Mouse (Mus musculus) ES-Bruce4 (cell line): ENCODE results near the gene Hist1h2ak. TPM values are rescaled to one million over a fixed set of nuclear protein-coding genes. Genes with fewer than 3 reads are reported as not detected.

Experiments
- H3K27ac ChIP-seq: 2 replicates; pipeline ENCODE4 v1.5.1; 2012; ENCODE audit warnings: low read length, inconsistent platforms; ENCODE audit not compliant: insufficient read depth
- H3K27me3 ChIP-seq: 2 replicates; pipeline ENCODE4 v1.6.1; 2012; ENCODE audit warnings: mild to moderate bottlenecking, low read length, inconsistent platforms; ENCODE audit not compliant: control insufficient read depth, poor library complexity, insufficient read depth, severe bottlenecking
- H3K36me3 ChIP-seq: 2 replicates; pipeline ENCODE4 v1.6.1; 2012; ENCODE audit warnings: inconsistent platforms, mild to moderate bottlenecking, low read length, moderate library complexity; ENCODE audit not compliant: control insufficient read depth, poor library complexity, insufficient read depth, severe bottlenecking
- H3K4me1 ChIP-seq: one replicate; pipeline ENCODE4 v1.8.1; 2011; ENCODE audit warnings: low read length; ENCODE audit not compliant: control insufficient read depth, insufficient read depth
- H3K4me3 ChIP-seq: 2 replicates; pipeline ENCODE4 v1.5.1; 2011; ENCODE audit warnings: low read depth, mild to moderate bottlenecking, low read length
- H3K9ac ChIP-seq: 2 replicates; pipeline ENCODE4 v1.6.1; 2012; ENCODE audit warnings: low read depth, mild to moderate bottlenecking, inconsistent platforms; ENCODE audit not compliant: poor library complexity, severe bottlenecking
- H3K9me3 ChIP-seq: replicated peaks from 2 replicates; pipeline ENCODE4 v1.6.1; 2012; ENCODE audit warnings: mild to moderate bottlenecking, low read length, inconsistent platforms; ENCODE audit not compliant: control insufficient read depth, poor library complexity, insufficient read depth, severe bottlenecking
- CTCF ChIP-seq: IDR thresholded peaks from one replicate; pipeline ENCODE4 v1.8.1; 2011; ENCODE audit warnings: low read depth, low read length
- EP300 ChIP-seq: IDR thresholded peaks from 2 replicates; pipeline ENCODE4 v1.6.1; 2011; ENCODE audit warnings: low read depth, low read length; ENCODE audit not compliant: insufficient read depth
- POLR2A ChIP-seq: IDR thresholded peaks from one replicate; pipeline ENCODE4 v1.8.1; 2011; ENCODE audit warnings: low read length; ENCODE audit not compliant: insufficient read depth
- polyA plus RNA-seq: library from polyadenylated mRNA; stranded (reverse); fragments of >200 nt; gene quantifications from 2 replicates; pipeline ENCODE4 v1.2.4, GENCODE M21; 2011; ENCODE audit warnings: low read depth; ENCODE audit not compliant: missing spikeins, insufficient read depth, insufficient read length

The Hist1h2ak gene
- polyA plus RNA-seq, 1 experiment: 6.7 TPM

DNA sequence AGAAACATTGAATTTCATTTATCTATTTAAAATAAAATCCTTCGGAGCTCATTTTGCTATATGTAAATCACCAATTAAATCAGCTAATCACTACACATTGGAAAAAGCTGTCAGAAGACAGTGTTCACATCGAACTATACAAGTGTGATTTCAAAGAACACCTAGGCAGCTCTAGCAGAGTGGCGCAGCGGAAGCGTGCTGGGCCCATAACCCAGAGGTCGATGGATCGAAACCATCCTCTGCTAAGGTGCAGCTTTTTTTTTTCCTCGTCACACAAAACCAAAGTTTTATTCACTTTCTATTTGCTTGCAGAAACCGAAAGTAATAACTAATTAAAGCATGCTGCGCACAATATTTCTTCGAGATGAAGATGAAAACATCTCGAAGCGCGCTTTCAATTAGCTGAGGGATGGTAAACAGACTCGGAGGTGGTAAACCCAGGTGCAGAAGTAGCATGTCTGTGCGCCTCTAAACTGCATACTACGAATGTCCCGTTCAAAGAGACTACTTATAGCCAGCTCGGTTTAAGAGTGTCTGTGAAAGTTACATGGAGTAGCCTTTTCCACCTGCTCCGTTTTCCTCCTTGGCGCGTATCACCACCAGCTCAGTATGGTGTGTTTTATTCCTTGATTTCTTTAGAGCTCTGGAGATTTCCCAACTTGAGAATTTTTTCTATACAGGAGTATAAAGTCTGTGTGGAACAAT is 42.7 kb downstream of the Hist1h2ak start:
- TF ChIP-seq POLR2A: no peak
- TF ChIP-seq CTCF: no peak
- 0 out of 2 replicates have a peak, but pooled peaks have one; percentile 12 for TF ChIP-seq EP300
- Histone ChIP-seq H3K36me3 (no peaks in the 10 kb centered on the region), H3K4me1 (no peaks in the 10 kb centered on the region), H3K9me3 (no peaks in the 10 kb centered on the region), H3K27ac (no peak overlapping the region), H3K27me3 (no peaks in the 10 kb centered on the region), H3K9ac (peak overlapping the region; percentile 78), H3K4me3 (peak overlapping the region; percentile 90)

DNA sequence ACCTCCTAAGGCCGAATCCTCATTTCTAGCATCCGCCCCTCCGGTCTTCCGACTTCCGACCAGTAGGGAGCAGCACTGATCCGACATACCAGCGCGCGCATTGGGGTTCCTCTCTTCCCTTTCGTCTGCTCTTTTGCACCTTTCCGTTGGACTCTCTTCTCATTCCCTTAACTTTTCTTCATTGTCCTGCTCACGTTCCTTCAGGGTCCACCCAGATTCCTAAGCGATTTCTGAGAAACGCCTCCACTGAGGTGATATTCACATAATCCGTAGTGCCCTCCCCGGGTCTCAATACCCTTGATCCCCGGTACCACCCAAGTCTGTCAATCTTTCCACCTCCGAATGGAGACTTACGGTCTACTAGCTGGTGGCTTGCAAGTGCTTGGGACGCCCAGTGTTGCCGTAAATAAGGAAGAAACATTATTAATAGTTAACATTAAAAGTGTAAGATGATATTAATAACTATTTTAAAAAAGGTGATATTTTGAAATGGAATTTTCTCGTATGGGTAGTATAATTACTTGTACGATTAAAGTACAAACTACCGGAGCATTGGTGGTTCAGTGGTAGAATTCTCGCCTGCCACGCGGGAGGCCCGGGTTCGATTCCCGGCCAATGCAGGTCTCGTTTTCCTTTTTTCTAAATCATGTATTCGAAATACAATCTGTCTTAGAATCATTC is 43.5 kb downstream of the Hist1h2ak start:
- no peaks in the 10 kb centered on the region for H3K36me3 ChIP-seq
- H3K4me1 ChIP-seq: no peaks in the 10 kb centered on the region
- H3K9ac ChIP-seq: peak overlapping the region; percentile 66
- TF ChIP-seq POLR2A: no peak
- TF ChIP-seq EP300: no peak
- TF ChIP-seq CTCF: peak; percentile 78
- H3K9me3 ChIP-seq: no peaks in the 10 kb centered on the region
- no peaks in the 10 kb centered on the region for H3K27me3 ChIP-seq
- H3K27ac ChIP-seq: peak overlapping the region; percentile 86
- peak overlapping the region; percentile 89 for H3K4me3 ChIP-seq

DNA sequence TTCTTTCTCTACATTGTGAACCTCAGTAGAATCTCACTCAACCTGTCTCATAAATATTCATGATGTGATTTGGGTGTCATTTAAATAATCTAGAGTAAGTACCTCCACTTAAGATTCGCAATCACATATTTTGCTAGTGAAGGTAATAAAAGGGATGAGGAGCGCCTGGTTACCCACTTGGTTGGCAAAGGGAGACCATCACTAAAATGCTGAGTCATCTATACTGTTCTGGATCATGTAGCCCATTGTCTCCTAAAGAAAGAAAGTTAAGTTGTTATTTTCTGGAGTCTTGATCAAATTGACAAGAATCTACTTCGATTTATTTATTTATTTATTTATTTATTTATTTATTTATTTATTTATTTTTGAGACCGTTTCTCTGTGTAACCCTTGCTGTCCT is 47.0 kb downstream of the Hist1h2ak start:
- no peak for TF ChIP-seq POLR2A
- TF ChIP-seq EP300: no peak
- no peak for TF ChIP-seq CTCF
- H3K36me3 ChIP-seq: no peaks in the 10 kb centered on the region
- no peak overlapping the region for H3K4me3 ChIP-seq

More for the DNA sequence above, 47.0 kb downstream of the Hist1h2ak start:
- Histone ChIP-seq H3K9me3 (no peaks in the 10 kb centered on the region), H3K27me3 (no peaks in the 10 kb centered on the region), H3K27ac (no peak overlapping the region), H3K4me1 (no peaks in the 10 kb centered on the region), H3K9ac (no peak overlapping the region)

Other genes starting within 250 kb of the Hist1h2ak start
- gene Zkscan8, start 222.7 kb downstream of the Hist1h2ak start, polyA plus RNA-seq: 15.2 and 16.1 TPM in 2 replicates
- not detected in 2 replicates for gene Olfr1366, start 211.0 kb downstream of the Hist1h2ak start, polyA plus RNA-seq
- gene Olfr1535, start 193.9 kb downstream of the Hist1h2ak start, polyA plus RNA-seq: 0.15 and 0.23 TPM in 2 replicates
- not detected in 2 replicates for gene Olfr1364, start 172.1 kb downstream of the Hist1h2ak start, polyA plus RNA-seq
- gene Olfr1362, start 139.8 kb downstream of the Hist1h2ak start, polyA plus RNA-seq: not detected in 2 replicates
- gene Olfr11, start 111.3 kb downstream of the Hist1h2ak start, polyA plus RNA-seq: not detected in 2 replicates
- gene Olfr1361, start 90.4 kb downstream of the Hist1h2ak start, polyA plus RNA-seq: not detected in 2 replicates
- gene Olfr1360, start 76.4 kb downstream of the Hist1h2ak start, polyA plus RNA-seq: not detected in 2 replicates
- not detected in 2 replicates for gene Olfr1359, start 55.7 kb downstream of the Hist1h2ak start, polyA plus RNA-seq
- 25.5 and 27.2 TPM in 2 replicates for gene Hist1h2bl, start 37.7 kb downstream of the Hist1h2ak start, polyA plus RNA-seq
- 3.6 TPM in 1 of 2 replicates, not detected in the other for gene Hist1h2ai, start 37.4 kb downstream of the Hist1h2ak start, polyA plus RNA-seq
- gene Hist1h3h, start 36.2 kb downstream of the Hist1h2ak start, polyA plus RNA-seq: 25.3 and 31.8 TPM in 2 replicates
- gene Hist1h2bm, start 31.8 kb downstream of the Hist1h2ak start, polyA plus RNA-seq: 14.2 and 21.7 TPM in 2 replicates
- gene Hist1h4j, start 18.8 kb downstream of the Hist1h2ak start, polyA plus RNA-seq: 8.2 and 13.4 TPM in 2 replicates
- 16.3 and 17.1 TPM in 2 replicates for gene Hist1h4k, start 3.3 kb downstream of the Hist1h2ak start, polyA plus RNA-seq
- gene Hist1h2bn, start 296 bp upstream of the Hist1h2ak start, polyA plus RNA-seq: 19.3 and 20.7 TPM in 2 replicates
- gene Hist1h1b, start 26.8 kb upstream of the Hist1h2ak start, polyA plus RNA-seq: 7.4 and 9.2 TPM in 2 replicates
- not detected in 2 replicates for gene Hist1h3i, start 29.5 kb upstream of the Hist1h2ak start, polyA plus RNA-seq
- gene Hist1h2an, start 33.4 kb upstream of the Hist1h2ak start, polyA plus RNA-seq: not detected in 2 replicates
- gene Hist1h2bp, start 33.6 kb upstream of the Hist1h2ak start, polyA plus RNA-seq: 2.5 TPM in 1 of 2 replicates, not detected in the other
- 16.9 and 28.4 TPM in 2 replicates for gene Hist1h2bq, start 56.4 kb upstream of the Hist1h2ak start, polyA plus RNA-seq
- not detected in 2 replicates for gene Hist1h2ao, start 56.6 kb upstream of the Hist1h2ak start, polyA plus RNA-seq
- gene Hist1h4m, start 57.9 kb upstream of the Hist1h2ak start, polyA plus RNA-seq: 12.0 and 17.7 TPM in 2 replicates
- gene Hist1h4n, start 78.4 kb upstream of the Hist1h2ak start, polyA plus RNA-seq: 16.5 and 26.2 TPM in 2 replicates
- gene Hist1h2ap, start 79.7 kb upstream of the Hist1h2ak start, polyA plus RNA-seq: 47.5 and 51.1 TPM in 2 replicates
- 18.1 and 27.4 TPM in 2 replicates for gene Hist1h2br, start 79.9 kb upstream of the Hist1h2ak start, polyA plus RNA-seq
- 8.1 and 11.5 TPM in 2 replicates for gene Zfp184, start 191.3 kb upstream of the Hist1h2ak start, polyA plus RNA-seq
- not detected in 2 replicates for gene Pom121l2, start 227.4 kb upstream of the Hist1h2ak start, polyA plus RNA-seq